Mouse (Mus musculus) forebrain, embryonic 16.5 days (tissue): Measurements from ENCODE around the gene Ipo13. TPM values are rescaled to one million over a fixed set of nuclear protein-coding genes. Genes with fewer than 3 reads are reported as not detected.

Experiments
- ATAC-seq: fragments of 200-750 bp; cut with Nextera tagmentation; 2 replicates; pipeline ENCODE4 v1.8.0; 2017; ENCODE audit warnings: mild to moderate bottlenecking, moderate library complexity
- H3K27ac ChIP-seq: fragments of 300-500 bp; sonication (generic); 2 replicates; pipeline ENCODE4 v1.5.1; 2014; ENCODE audit warnings: low read length, control low read depth
- H3K27me3 ChIP-seq: fragments of 300-500 bp; sonication (generic); replicated peaks from 2 replicates; pipeline ENCODE4 v1.6.1; 2014; ENCODE audit warnings: low read length; ENCODE audit not compliant: control insufficient read depth, insufficient read depth
- H3K36me3 ChIP-seq: fragments of 300-500 bp; sonication (generic); 2 replicates; pipeline ENCODE4 v1.6.1; 2014; ENCODE audit not compliant: control insufficient read depth, insufficient read depth
- H3K4me1 ChIP-seq: fragments of 300-500 bp; sonication (generic); replicated peaks from 2 replicates; pipeline ENCODE4 v1.6.1; 2014; ENCODE audit warnings: low read length; ENCODE audit not compliant: control insufficient read depth, insufficient read depth
- H3K4me2 ChIP-seq: fragments of 300-500 bp; sonication (generic); 2 replicates; pipeline ENCODE4 v1.6.1; 2014; ENCODE audit warnings: mild to moderate bottlenecking, low read length, control low read depth
- H3K4me3 ChIP-seq: fragments of 300-500 bp; sonication (generic); replicated peaks from 2 replicates; pipeline ENCODE4 v1.5.1; 2014; ENCODE audit warnings: mild to moderate bottlenecking, low read length, control low read depth
- H3K9ac ChIP-seq: fragments of 300-500 bp; sonication (generic); replicated peaks from 2 replicates; pipeline ENCODE4 v1.6.1; 2014; ENCODE audit warnings: low read depth, low read length, control low read depth
- H3K9me3 ChIP-seq: fragments of 300-500 bp; sonication (generic); 2 replicates; pipeline ENCODE4 v1.6.1; 2016; ENCODE audit warnings: low read length; ENCODE audit not compliant: control insufficient read depth
- WGBS: fragments of 180-500 bp; shearing (Covaris S2); extraction: QIAGEN DNeasy Blood & Tissue Kit; methylation state at CpG from one replicate; pipeline ENCODE4 v1.1.7; 2014; 5-methylcytosine and 5-hydroxymethylcytosine counted together
- polyA plus RNA-seq: library from polyadenylated mRNA; unstranded; fragments of >200 nt; fragmentation: Nextera tagmentation; extraction: Ambion mirVana; gene quantifications from 2 replicates; pipeline ENCODE4 v1.2.1, GENCODE M21; 2015

Gene Ipo13
- polyA plus RNA-seq, 1 experiment from 2014 or later: 79.9 TPM

DNA sequence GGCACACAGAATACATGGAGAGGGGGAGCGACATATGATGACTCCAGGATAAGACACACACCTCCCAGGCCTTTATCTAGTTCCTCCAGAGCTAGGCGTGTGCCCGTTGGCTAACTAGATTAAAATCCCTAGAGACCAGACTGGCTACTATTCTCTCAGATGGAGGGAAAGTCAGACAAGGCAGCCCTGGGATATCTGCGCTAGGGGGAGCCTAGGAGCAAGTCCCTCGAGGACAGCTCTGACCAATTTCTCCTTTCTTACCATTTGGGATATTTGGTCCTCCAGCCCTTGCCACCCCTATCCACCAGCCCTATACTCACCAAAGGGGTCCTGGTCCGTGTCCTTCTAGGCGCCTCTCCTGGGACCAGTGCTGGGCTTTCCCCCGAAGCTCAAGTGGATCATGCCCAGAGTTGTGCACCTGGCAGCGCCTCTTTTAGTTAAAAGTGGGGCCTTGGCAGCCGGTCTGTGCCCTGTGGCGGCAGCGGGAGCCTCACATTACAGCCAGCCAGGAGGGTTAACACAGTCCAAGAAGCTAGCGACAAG, 14.0 kb upstream of the Ipo13 start:
- peaks cover 27% of the 10 kb centered on the region for H3K4me1 ChIP-seq
- no peaks in the 10 kb centered on the region for H3K9me3 ChIP-seq
- 3% methylated on average over 13 of the region's 13 CpGs for WGBS
- peak; percentile 17 for ATAC-seq
- no peak overlapping the region for H3K27ac ChIP-seq
- H3K36me3 ChIP-seq: no peaks in the 10 kb centered on the region
- no peak overlapping the region; the same call in 1 of the 2 replicates for H3K9ac ChIP-seq
- peak overlapping the region; percentile 52 for H3K4me2 ChIP-seq
- peaks cover 39% of the 10 kb centered on the region for H3K27me3 ChIP-seq
- no peak overlapping the region for H3K4me3 ChIP-seq

DNA sequence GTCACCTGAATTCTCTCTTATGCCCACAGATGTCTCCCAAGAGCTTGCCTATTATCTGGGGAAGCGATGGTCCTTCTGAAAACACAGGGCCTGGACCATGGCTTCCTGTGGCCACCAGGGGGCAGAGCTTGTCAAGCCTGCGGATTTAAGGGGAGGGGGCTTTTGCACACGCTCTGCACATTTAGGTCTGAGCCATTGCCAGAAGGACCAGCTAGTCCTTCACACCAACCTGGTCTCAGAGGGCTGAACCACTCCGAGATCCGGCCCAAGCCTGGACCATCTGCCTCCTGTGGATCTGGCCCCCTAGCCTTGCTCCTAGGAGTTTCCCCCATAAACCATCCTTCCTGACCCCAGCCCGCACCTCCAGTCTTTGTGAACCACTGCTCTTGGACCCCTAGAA, 13.4 kb upstream of the Ipo13 start:
- peaks cover 27% of the 10 kb centered on the region for H3K4me1 ChIP-seq
- no peak overlapping the region for H3K27ac ChIP-seq
- H3K27me3 ChIP-seq: peaks cover 39% of the 10 kb centered on the region
- 14% methylated on average over 6 of the region's 6 CpGs for WGBS
- H3K4me3 ChIP-seq: no peak overlapping the region
- peak; percentile 41; the same call in 1 of the 2 replicates for ATAC-seq
- H3K9me3 ChIP-seq: no peaks in the 10 kb centered on the region
- no peak overlapping the region for H3K4me2 ChIP-seq
- no peaks in the 10 kb centered on the region for H3K36me3 ChIP-seq
- H3K9ac ChIP-seq: no peak overlapping the region

DNA sequence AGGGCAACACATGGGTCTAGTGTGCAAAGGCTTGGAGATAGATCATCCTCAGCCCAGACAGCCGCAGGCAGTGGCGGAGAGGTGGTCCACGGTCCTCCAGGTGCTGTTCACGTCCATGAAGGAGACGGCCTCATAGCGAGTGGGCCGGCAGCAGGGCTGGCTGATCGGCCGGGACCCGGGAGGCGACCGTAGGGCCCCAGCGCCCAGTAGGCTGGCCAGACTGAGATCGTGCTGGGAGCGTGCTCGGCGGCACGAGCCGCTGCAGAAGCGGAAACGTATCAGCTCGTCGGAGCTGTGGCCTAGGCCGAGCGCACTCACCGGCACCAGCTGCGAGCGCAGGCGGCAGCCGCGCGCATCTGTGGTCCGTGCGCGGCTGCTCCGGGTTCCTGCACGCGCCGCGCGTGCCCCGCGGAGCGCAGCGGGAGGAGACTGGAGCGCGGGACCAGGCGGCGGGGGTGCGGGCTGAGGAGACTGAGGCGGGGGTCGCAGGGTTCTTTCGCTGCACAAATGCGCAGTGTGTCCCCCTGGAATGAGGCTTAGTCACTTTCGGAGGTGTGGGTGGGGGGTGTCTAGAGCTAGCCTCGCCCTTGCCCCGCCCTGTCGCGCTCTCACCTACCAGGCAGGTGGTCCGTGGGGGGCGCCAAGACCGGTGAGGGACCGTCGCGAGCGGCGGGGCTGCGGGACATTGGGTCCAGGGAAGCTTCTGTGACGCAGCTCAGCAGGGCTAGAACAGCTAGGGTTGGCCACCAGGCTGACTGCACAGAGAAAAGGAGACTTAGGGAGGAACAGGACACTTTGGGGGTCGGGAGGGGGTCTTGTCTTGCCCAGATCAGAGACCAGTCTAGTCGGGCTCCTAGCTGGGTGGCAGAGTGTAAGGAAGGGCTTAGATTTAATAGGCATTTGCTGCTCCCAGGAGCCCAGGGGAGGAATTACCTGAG, 12.0 kb upstream of the Ipo13 start:
- peak overlapping the region; percentile 68 for H3K9ac ChIP-seq
- peaks cover 27% of the 10 kb centered on the region for H3K4me1 ChIP-seq
- peaks cover 39% of the 10 kb centered on the region for H3K27me3 ChIP-seq
- H3K4me2 ChIP-seq: peak overlapping the region; percentile 97
- H3K27ac ChIP-seq: no peak overlapping the region
- ATAC-seq: peak; percentile 78
- no peaks in the 10 kb centered on the region for H3K36me3 ChIP-seq
- H3K4me3 ChIP-seq: peak overlapping the region; percentile 53
- H3K9me3 ChIP-seq: no peaks in the 10 kb centered on the region
- WGBS: 1% methylated on average over 59 of the region's 71 CpGs

DNA sequence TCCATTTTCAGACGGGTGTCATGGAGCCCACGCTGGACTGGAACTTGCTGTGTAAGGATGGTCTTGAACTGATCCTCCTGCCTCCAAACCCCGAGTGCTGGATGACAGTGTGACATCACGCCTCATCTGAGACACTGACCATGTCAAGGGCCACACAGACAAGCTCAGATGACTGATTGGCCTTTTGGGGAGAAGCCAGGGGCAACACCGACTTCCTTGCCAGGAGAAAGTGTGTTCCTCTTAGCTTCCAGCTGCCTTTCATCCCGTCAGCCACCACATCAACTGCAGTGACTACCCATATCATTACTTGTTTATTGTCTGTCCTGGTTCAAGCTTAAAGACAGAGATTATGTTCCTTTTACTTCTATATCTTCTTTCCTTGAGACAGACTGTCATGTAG, 10.1 kb upstream of the Ipo13 start:
- Histone ChIP-seq H3K4me3 (no peak overlapping the region), H3K4me2 (no peak overlapping the region), H3K4me1 (peaks cover 27% of the 10 kb centered on the region), H3K9ac (no peak overlapping the region), H3K9me3 (no peaks in the 10 kb centered on the region), H3K27me3 (peaks cover 32% of the 10 kb centered on the region), H3K27ac (no peak overlapping the region), H3K36me3 (no peaks in the 10 kb centered on the region)
- no peak for ATAC-seq
- 57% methylated on average over 6 of the region's 6 CpGs for WGBS

DNA sequence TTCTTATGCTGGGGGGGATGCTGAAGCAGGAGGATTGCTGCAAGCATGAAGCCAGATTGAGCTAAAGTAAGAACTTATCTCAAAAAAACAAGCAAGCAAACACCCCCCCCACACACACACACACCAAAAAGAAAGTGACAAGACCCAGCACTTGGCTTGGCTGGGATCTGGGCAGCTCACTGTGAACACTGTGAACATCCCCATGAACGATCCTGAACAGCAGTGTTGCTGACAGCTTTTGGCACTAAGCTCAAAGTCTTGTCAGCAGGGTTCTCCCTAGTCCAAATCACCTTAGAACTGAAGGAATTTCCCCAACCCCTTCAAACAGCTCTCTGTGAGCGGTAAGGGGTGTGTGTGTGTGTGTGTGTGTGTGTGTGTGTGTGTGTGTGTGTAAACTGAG, 8.7 kb upstream of the Ipo13 start:
- Histone ChIP-seq H3K27ac (no peak overlapping the region), H3K4me1 (peaks cover 15% of the 10 kb centered on the region), H3K4me3 (no peak overlapping the region), H3K4me2 (no peak overlapping the region), H3K9me3 (no peaks in the 10 kb centered on the region), H3K36me3 (no peaks in the 10 kb centered on the region), H3K9ac (no peak overlapping the region), H3K27me3 (peaks cover 21% of the 10 kb centered on the region)
- WGBS: 59% methylated on average over 2 of the region's 2 CpGs
- ATAC-seq: no peak

DNA sequence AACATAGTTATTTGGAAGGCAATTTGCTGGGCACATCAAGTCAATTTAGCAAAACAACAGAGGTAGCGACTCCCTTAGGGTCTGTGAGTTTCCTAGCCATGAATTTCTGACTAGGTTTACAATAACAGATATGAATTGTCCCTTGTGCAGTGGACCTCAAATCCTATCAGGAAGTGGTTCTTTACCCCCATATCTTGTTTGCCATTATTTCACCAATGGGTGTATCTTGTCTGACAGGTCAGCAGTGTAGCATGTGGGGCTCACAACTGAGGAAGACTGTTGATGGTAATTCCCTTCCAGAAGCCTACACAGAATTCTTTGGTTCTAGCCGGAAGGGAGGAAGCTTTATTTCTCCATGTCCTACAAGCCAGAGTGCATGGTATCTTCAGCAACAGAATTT, 6.6 kb upstream of the Ipo13 start:
- Histone ChIP-seq H3K4me3 (no peak overlapping the region), H3K27ac (no peak overlapping the region), H3K4me1 (peaks cover 1% of the 10 kb centered on the region), H3K9me3 (no peaks in the 10 kb centered on the region), H3K4me2 (no peak overlapping the region), H3K9ac (no peak overlapping the region), H3K27me3 (peaks cover 8% of the 10 kb centered on the region; the same call in 1 of the 2 replicates), H3K36me3 (no peaks in the 10 kb centered on the region)
- no peak for ATAC-seq
- WGBS: 84% methylated on average over 2 of the region's 2 CpGs

DNA sequence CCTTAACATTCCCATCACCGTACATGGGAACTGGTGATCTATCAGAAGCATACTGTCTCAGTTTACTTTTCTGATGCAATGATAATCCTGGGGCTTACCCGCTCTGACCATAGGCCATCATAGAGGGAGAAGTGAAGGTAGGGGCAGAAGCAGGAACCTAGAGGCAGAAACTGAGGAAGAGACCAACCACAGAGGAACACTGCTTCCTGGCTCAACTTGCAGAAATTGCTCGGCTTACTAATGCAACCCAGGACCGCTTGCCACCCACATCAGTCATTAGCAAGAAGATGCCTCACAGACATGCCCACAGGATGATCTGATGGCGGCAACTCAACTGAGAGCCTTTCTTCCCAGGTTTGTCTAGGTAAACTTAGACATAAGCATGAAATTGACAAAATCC, 4.0 kb upstream of the Ipo13 start:
- H3K36me3 ChIP-seq: no peaks in the 10 kb centered on the region
- 94% methylated on average over 5 of the region's 5 CpGs for WGBS
- peaks cover 13% of the 10 kb centered on the region for H3K4me1 ChIP-seq
- H3K4me3 ChIP-seq: no peak overlapping the region
- no peak overlapping the region for H3K9ac ChIP-seq
- ATAC-seq: no peak
- no peak overlapping the region for H3K4me2 ChIP-seq
- no peaks in the 10 kb centered on the region for H3K27me3 ChIP-seq
- H3K9me3 ChIP-seq: no peaks in the 10 kb centered on the region
- no peak overlapping the region for H3K27ac ChIP-seq

DNA sequence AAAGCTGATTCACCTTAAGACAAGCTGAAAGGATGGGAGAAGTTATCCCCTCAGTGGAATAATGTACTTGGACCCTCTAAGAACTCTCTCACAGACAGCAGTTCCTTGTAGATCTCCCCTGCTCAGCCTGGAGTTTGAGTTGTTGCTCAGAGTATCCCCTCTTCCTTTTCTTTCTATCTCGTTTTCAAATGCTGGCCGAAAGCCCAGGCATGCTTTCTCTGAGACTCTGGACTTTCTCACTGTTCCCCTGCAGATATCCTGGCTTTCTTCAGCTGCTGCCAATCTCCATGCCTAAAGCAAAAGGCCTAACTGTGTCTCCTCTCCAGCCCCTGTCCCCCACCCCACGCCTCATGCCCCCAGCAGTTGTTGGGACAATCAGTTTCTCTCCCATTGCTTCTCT, 3.5 kb upstream of the Ipo13 start:
- H3K4me3 ChIP-seq: no peak overlapping the region
- ATAC-seq: no peak
- no peaks in the 10 kb centered on the region for H3K27me3 ChIP-seq
- no peak overlapping the region for H3K9ac ChIP-seq
- H3K9me3 ChIP-seq: no peaks in the 10 kb centered on the region
- no peak overlapping the region for H3K4me2 ChIP-seq
- peaks cover 18% of the 10 kb centered on the region for H3K4me1 ChIP-seq
- no peak overlapping the region for H3K27ac ChIP-seq
- no peaks in the 10 kb centered on the region for H3K36me3 ChIP-seq
- 60% methylated on average over 3 of the region's 3 CpGs for WGBS

DNA sequence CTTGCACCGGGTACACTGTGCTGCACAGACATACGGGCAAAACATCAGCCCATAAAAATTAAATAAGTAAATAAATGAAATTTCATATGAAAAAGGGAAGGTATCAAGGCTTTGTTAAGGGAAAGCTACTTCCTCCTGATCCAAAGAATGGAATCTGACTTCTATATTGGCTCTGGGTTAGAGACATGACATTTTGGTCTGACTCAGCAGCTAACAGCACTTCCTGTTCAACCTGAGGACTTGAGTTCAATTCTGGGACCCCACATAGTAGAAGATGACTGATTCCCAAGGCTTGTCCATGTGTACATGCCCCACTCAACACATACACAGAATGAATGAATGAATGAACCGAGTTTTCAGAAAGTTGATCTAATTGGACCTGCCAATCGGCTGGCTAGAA, 3.0 kb upstream of the Ipo13 start:
- Histone ChIP-seq H3K36me3 (no peaks in the 10 kb centered on the region), H3K4me2 (no peak overlapping the region), H3K4me1 (peaks cover 22% of the 10 kb centered on the region), H3K9me3 (no peaks in the 10 kb centered on the region), H3K9ac (no peak overlapping the region), H3K4me3 (no peak overlapping the region), H3K27ac (no peak overlapping the region), H3K27me3 (no peaks in the 10 kb centered on the region)
- no peak for ATAC-seq
- WGBS: 93% methylated on average over 4 of the region's 4 CpGs
